Mouse (Mus musculus): ENCODE measurements around the gene Methig1. TPM values are rescaled to one million over a fixed set of nuclear protein-coding genes. Genes with fewer than 3 reads are reported as not detected.
A peak's percentile ranks its signal among the peaks of the same experiment; 100 is the strongest.
"Not testable (repeated sequence)": the region's sequence is repeated elsewhere in the genome, so short reads cannot be mapped to it uniquely, and the experiment has no call there.

Gene Methig1
- polyA plus RNA-seq, 1 experiment from 2014 or later, result not detected

GRCm38 (mm10) chr15:100415684-100416083 lies 62.7 kb downstream of the Methig1 start:
- H3K4me1 ChIP-seq (ENCODE audit: control insufficient read depth, insufficient read depth, low read length), result no peaks in the 10 kb centered on the region
- DNase-seq (ENCODE audit: low spot score, missing footprints) (no peak), ATAC-seq (ENCODE audit: low FRiP score) (no peak)
- H3K27ac ChIP-seq (ENCODE audit: low read depth, low read length), result no peak overlapping the region
- H3K4me3 ChIP-seq (ENCODE audit: low read depth, low read length), result no peak overlapping the region
- H3K9me3 ChIP-seq (ENCODE audit: control insufficient read depth, low read length), result no peaks in the 10 kb centered on the region
- WGBS, result 91% methylated on average over 8 of the region's 8 CpGs
- no peaks in the 10 kb centered on the region for H3K27me3 ChIP-seq (ENCODE audit: control insufficient read depth, insufficient read depth, low read length)
- H3K9ac ChIP-seq (ENCODE audit: low read length), result no peak overlapping the region
- no peaks in the 10 kb centered on the region for H3K36me3 ChIP-seq (ENCODE audit: control insufficient read depth, insufficient read depth, low read length)
- H3K4me2 ChIP-seq, result no peak overlapping the region

GRCm38 (mm10) chr15:100417854-100418450 lies 65.0 kb downstream of the Methig1 start:
- H3K4me3 ChIP-seq (ENCODE audit: low read depth, low read length), result no peak overlapping the region
- DNase-seq (ENCODE audit: low spot score, missing footprints) (no peak), ATAC-seq (ENCODE audit: low FRiP score) (no peak)
- no peak overlapping the region for H3K4me2 ChIP-seq
- peaks cover 6% of the 10 kb centered on the region for H3K4me1 ChIP-seq (ENCODE audit: control insufficient read depth, insufficient read depth, low read length)
- H3K27ac ChIP-seq (ENCODE audit: low read depth, low read length), result no peak overlapping the region
- WGBS, result 90% methylated on average over 9 of the region's 9 CpGs
- no peaks in the 10 kb centered on the region for H3K9me3 ChIP-seq (ENCODE audit: control insufficient read depth, low read length)
- H3K27me3 ChIP-seq (ENCODE audit: control insufficient read depth, insufficient read depth, low read length), result no peaks in the 10 kb centered on the region
- no peaks in the 10 kb centered on the region for H3K36me3 ChIP-seq (ENCODE audit: control insufficient read depth, insufficient read depth, low read length)
- no peak overlapping the region for H3K9ac ChIP-seq (ENCODE audit: low read length)

DNA sequence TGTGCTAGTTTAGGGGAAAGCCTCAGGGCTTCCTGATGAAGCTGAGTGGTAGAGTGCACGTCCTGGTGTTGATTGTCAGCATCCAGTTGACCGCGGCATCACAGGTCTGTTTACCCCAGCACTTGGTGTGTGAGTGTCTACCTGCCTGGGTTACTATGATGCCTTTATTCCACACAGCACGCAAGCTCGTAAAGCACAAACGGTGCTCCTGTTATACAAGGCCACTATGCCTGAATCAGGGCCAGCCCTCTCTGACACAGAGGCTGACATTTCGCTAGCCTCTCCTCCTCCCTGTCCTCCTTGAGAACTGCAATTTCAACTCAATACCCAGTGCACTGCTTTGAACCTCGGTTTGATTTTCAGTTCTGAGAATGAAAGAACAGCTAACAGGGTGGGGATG lies 66.4 kb downstream of the Methig1 start:
- H3K4me2 ChIP-seq, result no peak overlapping the region
- peaks cover 7% of the 10 kb centered on the region for H3K27me3 ChIP-seq (ENCODE audit: control insufficient read depth, insufficient read depth, low read length)
- no peak overlapping the region for H3K4me3 ChIP-seq (ENCODE audit: low read depth, low read length)
- ATAC-seq (ENCODE audit: low FRiP score) (no peak), DNase-seq (ENCODE audit: low spot score, missing footprints) (no peak)
- no peak overlapping the region for H3K9ac ChIP-seq (ENCODE audit: low read length)
- no peaks in the 10 kb centered on the region for H3K36me3 ChIP-seq (ENCODE audit: control insufficient read depth, insufficient read depth, low read length)
- no peaks in the 10 kb centered on the region for H3K9me3 ChIP-seq (ENCODE audit: control insufficient read depth, low read length)
- H3K4me1 ChIP-seq (ENCODE audit: control insufficient read depth, insufficient read depth, low read length), result peaks cover 16% of the 10 kb centered on the region
- WGBS, result 78% methylated on average over 8 of the region's 8 CpGs
- H3K27ac ChIP-seq (ENCODE audit: low read depth, low read length), result no peak overlapping the region; the same call in 1 of the 2 replicates

DNA sequence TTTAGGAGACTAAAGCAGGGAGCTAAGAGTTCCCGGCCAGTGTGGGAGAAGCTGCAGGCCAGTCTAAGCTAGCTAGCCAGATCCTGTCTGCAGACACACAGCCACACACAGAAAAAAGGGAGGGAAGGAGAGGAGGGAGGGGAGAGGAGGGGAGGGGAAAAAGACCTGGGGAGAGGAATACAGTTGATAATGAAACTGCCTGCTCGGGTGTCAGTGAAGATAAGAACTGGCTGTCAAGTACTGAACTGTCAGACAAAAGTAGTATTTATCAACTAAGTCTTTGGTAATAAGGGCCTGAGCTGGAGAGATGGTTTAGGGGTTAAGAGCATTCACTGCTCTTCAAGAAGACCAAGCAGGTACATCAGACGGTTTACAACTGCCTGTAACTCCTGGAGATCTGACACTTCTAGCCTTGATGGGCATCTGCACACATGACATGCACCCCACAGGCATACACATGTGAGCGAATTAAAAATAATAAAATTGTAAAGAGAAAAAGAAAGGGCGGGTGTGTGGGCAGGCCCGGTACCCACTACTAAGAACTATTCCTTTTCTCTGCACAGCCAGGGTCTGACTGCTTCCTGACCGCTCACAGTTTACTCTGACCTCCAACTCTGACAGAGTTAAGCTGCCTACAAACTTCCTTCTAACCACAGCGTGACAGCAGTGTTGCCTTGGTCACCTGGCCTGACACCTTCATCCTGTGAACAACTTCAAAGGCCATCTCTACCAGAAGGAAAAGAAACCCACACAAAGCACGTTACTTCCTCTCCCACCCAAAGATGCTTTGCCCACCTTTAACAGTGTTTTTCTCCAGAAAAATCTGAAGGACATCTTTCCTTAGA lies 67.2 kb downstream of the Methig1 start:
- H3K4me3 ChIP-seq (ENCODE audit: low read depth, low read length), result no peak overlapping the region
- no peak for DNase-seq (ENCODE audit: low spot score, missing footprints)
- no peak overlapping the region for H3K4me2 ChIP-seq
- H3K9me3 ChIP-seq (ENCODE audit: control insufficient read depth, low read length), result no peaks in the 10 kb centered on the region
- H3K27ac ChIP-seq (ENCODE audit: low read depth, low read length), result no peak overlapping the region
- H3K9ac ChIP-seq (ENCODE audit: low read length), result no peak overlapping the region
- H3K4me1 ChIP-seq (ENCODE audit: control insufficient read depth, insufficient read depth, low read length), result peaks cover 16% of the 10 kb centered on the region
- ATAC-seq (ENCODE audit: low FRiP score), result no peak
- H3K27me3 ChIP-seq (ENCODE audit: control insufficient read depth, insufficient read depth, low read length), result peaks cover 15% of the 10 kb centered on the region
- WGBS, result 69% methylated on average over 9 of the region's 9 CpGs
- no peaks in the 10 kb centered on the region for H3K36me3 ChIP-seq (ENCODE audit: control insufficient read depth, insufficient read depth, low read length)

GRCm38 (mm10) chr15:100421059-100421757 lies 68.3 kb downstream of the Methig1 start:
- peaks cover 16% of the 10 kb centered on the region for H3K4me1 ChIP-seq (ENCODE audit: control insufficient read depth, insufficient read depth, low read length)
- no peak for ATAC-seq (ENCODE audit: low FRiP score)
- DNase-seq (ENCODE audit: low spot score, missing footprints), result no peak
- peaks cover 17% of the 10 kb centered on the region for H3K27me3 ChIP-seq (ENCODE audit: control insufficient read depth, insufficient read depth, low read length)
- 57% methylated on average over 8 of the region's 8 CpGs for WGBS
- H3K27ac ChIP-seq (ENCODE audit: low read depth, low read length), result no peak overlapping the region
- H3K36me3 ChIP-seq (ENCODE audit: control insufficient read depth, insufficient read depth, low read length), result no peaks in the 10 kb centered on the region
- peak overlapping the region; percentile 40 for H3K9ac ChIP-seq (ENCODE audit: low read length)
- peak overlapping the region; percentile 97; the same call in 1 of the 2 replicates for H3K4me3 ChIP-seq (ENCODE audit: low read depth, low read length)
- H3K9me3 ChIP-seq (ENCODE audit: control insufficient read depth, low read length), result no peaks in the 10 kb centered on the region
- peak overlapping the region; percentile 86; the same call in 1 of the 2 replicates for H3K4me2 ChIP-seq

DNA sequence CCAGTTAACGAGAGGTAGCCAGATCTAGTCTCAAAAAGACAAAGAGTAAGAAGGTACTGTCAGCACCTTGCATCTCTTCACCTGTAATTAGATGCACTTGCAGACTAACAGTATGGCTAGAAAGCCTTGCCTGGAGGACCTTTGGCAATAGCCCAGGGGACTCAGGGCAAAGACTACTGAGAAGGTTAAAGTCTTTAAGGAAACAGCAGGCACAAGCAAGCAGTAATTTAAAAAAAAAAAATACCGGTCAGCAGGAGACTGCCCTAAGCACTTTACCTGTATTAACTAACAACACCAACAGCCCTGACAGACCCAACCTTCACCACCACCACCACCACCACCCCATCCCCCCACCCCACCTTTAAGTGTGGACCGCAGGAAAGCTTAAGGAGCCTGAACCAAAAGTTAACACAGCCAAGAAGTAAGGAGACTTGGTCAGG lies 68.8 kb downstream of the Methig1 start, which contains the start of gene Gm5475:
Gene Gm5475 (plus strand): TSS at position 390 of the 440 bp plus-strand sequence.
- peak within 1 kb of the TSS; percentile 86 for H3K4me2 ChIP-seq
- not testable (repeated sequence) for H3K9me3 ChIP-seq (ENCODE audit: control insufficient read depth, low read length); H3K27ac ChIP-seq (ENCODE audit: low read depth, low read length); ATAC-seq (ENCODE audit: low FRiP score); H3K36me3 ChIP-seq (ENCODE audit: control insufficient read depth, insufficient read depth, low read length); DNase-seq (ENCODE audit: low spot score, missing footprints)
- H3K9ac ChIP-seq (ENCODE audit: low read length), result peak within 1 kb of the TSS; percentile 94
- peaks cover 16% of the 10 kb centered on the region for H3K4me1 ChIP-seq (ENCODE audit: control insufficient read depth, insufficient read depth, low read length)
- 37% methylated on average over 3 of the region's 3 CpGs for WGBS
- H3K27me3 ChIP-seq (ENCODE audit: control insufficient read depth, insufficient read depth, low read length), result peaks cover 17% of the 10 kb centered on the region
- peak within 1 kb of the TSS; percentile 97 for H3K4me3 ChIP-seq (ENCODE audit: low read depth, low read length)

- H3K36me3 ChIP-seq (ENCODE audit: control insufficient read depth, insufficient read depth, low read length), result no peaks in the 10 kb centered on the region
- ATAC-seq (ENCODE audit: low FRiP score), result peak; percentile 58
- DNase-seq (ENCODE audit: low spot score, missing footprints), result peak; percentile 94
- peaks cover 17% of the 10 kb centered on the region for H3K27me3 ChIP-seq (ENCODE audit: control insufficient read depth, insufficient read depth, low read length)
- H3K27ac ChIP-seq (ENCODE audit: low read depth, low read length), result no peak overlapping the region
- no peaks in the 10 kb centered on the region for H3K9me3 ChIP-seq (ENCODE audit: control insufficient read depth, low read length)
- peak overlapping the region; percentile 97 for H3K4me3 ChIP-seq (ENCODE audit: low read depth, low read length)
- H3K9ac ChIP-seq (ENCODE audit: low read length), result peak overlapping the region; percentile 94
- H3K4me1 ChIP-seq (ENCODE audit: control insufficient read depth, insufficient read depth, low read length), result peaks cover 16% of the 10 kb centered on the region
- H3K4me2 ChIP-seq, result peak overlapping the region; percentile 86
- WGBS, result under 1% methylated on average over 37 of the region's 44 CpGs
These were observed 69.5 kb downstream of the Methig1 start for GRCm38 (mm10) chr15:100422476-100422875.

GRCm38 (mm10) chr15:100422899-100423860 lies 70.2 kb downstream of the Methig1 start:
- Histone ChIP-seq H3K36me3 (ENCODE audit: control insufficient read depth, insufficient read depth, low read length) (no peaks in the 10 kb centered on the region), H3K27me3 (ENCODE audit: control insufficient read depth, insufficient read depth, low read length) (peaks cover 17% of the 10 kb centered on the region), H3K4me2 (peak overlapping the region; percentile 86), H3K4me3 (ENCODE audit: low read depth, low read length) (peak overlapping the region; percentile 97), H3K27ac (ENCODE audit: low read depth, low read length) (no peak overlapping the region), H3K9me3 (ENCODE audit: control insufficient read depth, low read length) (no peaks in the 10 kb centered on the region), H3K9ac (ENCODE audit: low read length) (peak overlapping the region; percentile 94), H3K4me1 (ENCODE audit: control insufficient read depth, insufficient read depth, low read length) (peaks cover 16% of the 10 kb centered on the region)
- ATAC-seq (ENCODE audit: low FRiP score) (peak; percentile 99), DNase-seq (ENCODE audit: low spot score, missing footprints) (peak; percentile 99)
- WGBS, result 1% methylated on average over 65 of the region's 65 CpGs

Measured in midbrain, embryonic 11.5 days (tissue).